Mouse (Mus musculus) cerebellum, postnatal 36 days (tissue): ENCODE measurements around the gene Slc2a1.
A peak's percentile ranks its signal among the peaks of the same experiment; 100 is the strongest.

ENCODE experiments used
- DNase-seq, 2 experiments: peaks; one replicate each; pipeline ENCODE4 v3.0.0; 2021 to 2022; ENCODE audit warnings: mixed read lengths in 2 of 2

Slc2a1 gene

DNA sequence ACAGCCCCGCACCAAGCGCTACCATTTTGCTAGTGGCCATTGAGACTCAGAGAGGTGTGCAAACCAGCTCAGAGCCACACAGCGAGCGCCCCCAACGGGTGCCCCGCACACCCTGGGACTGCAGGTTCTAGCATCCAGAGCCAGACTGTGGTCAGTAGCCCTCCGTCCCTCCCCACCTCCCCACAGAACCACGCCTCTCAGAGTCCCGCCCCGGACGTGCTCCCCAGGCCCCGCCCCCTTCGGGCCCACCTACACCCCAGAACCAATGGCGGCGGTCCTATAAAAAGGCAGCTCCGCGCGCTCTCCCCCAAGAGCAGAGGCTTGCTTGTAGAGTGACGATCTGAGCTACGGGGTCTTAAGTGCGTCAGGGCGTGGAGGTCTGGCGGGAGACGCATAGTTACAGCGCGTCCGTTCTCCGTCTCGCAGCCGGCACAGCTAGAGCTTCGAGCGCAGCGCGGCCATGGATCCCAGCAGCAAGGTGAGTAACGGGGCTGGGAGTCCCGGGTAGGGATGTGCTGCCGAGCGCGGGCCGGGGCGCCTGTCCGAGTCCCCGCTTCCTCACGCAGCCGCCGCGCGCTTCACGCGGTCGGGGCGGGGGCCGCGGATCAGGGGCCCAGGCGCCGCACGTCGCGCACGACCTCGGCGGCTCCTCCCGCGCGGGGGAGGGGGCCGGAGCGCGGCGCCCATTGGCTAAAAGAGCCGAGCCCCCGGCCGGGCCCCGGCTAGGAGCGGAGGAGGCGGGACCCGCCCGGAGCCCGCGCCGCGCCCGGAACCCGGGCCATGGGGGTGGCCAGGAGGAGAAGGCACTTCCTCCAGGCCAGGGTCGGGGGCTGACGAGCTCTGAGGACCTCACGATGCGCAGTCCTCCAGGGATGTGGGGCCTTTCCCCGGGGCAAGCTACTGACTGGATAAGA lies at the start of gene Slc2a1:
Gene Slc2a1, plus strand, starts transcription at position 217 of the 914 bp plus-strand sequence.
- peak; percentile 86 to 93 for DNase-seq

DNA sequence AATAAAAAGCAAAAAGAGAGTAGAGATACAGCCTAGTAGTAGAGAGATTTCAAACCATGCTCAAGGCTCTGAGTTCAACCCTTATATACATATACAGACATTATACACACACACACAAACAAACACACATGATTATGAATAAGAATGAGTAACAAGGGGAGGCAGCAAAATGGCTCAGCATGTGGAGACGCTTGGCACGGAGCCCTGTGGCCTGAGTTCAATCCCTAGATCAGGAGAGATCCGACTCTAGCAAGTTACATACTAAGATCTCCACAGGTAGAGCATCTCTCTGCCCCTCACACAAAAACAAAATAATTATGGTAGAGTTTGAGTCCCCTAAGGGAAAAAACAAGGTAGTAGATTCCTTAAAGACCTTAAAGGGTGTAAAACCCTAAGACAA lies 41.7 kb upstream of the Slc2a1 start:
- no peak for DNase-seq

DNA sequence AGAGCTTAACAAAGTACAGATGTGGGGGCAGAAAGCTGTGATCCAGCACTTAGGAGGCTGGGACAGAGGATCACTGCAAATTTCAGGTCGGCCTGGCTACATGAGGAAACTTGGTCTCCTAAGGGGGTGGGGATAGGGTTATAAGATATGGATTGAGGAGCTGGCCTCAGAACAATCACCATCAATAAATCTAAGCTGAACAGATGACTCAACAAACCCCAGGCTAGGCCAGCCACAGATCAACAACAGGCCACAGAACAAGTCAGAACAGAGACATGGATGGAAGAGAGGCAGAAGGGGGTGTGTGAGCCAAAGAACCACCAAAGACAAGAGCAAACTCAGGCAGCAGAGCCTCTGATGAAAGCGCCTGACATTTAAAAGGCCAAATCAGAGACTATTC lies 41.3 kb upstream of the Slc2a1 start:
- no peak for DNase-seq

DNA sequence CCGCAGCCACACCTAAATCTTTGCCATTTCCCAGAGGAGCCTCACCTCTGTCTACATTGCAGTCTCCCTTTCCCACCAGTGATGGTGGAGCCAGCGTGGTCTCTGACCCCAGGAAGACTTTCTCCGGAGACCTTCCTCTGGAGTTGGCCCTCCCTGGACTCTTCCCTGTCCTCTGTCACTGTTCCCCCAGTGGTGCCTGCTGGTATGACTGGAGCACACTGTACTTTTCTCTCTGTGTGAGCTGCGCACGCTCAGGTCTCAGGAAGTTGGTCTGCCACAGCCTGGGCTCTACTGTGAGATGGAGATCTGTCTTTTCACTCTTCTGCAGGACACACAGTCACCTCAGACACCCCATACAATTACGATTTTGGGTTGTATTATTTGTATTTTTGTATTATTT lies 39.6 kb upstream of the Slc2a1 start:
- DNase-seq: no peak

DNA sequence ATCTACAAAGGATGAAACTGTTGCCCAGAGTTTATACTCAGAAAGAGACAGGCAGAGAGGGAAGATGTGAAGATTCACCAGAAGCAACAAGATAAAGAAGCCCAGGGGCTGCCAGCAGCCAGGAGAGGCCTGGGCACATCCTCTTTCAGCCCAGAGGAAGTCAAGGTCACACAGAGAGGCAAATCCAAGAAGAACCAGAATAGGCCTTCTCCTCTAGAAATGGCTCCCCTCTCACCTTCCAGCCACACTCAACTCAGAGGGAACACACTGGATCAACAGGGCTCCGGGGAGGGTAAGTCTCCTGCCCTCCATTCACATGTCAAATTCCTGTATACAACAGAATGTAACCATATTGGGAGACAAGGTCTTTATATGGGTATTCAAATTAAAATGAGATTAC lies 38.3 kb upstream of the Slc2a1 start:
- DNase-seq: no peak

DNA sequence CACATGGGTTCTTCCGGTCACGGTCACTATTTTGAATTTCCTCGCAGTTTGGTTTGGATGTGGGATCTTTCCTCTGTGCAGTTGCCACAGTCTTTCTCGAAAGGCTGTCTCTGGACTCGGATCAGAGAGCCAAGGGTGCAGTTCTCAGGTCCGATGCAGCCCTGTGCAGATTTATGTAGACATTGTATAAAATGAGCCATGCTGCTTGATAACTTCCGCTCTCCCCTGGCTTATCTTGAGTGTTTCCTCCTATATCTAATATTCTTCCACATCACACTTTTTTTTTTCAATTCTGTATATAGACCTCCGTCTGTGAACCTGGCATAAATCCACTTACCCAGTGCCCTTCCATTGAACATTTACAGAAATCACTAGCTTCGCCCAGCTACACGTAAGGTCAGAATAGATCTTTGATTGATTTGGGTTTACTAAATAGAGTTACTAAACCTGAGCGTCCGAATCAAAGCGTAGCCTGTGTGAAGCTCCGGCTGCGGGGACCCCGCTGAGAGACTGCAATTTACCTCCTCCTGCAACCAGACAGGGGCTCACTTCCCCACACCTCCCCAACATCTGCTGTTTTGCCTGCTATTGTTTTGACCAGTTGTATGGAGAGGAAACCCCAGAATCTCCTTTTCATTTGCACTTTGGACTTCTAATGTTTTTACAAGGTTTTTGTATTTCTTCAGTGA lies 37.4 kb upstream of the Slc2a1 start:
- DNase-seq: no peak

DNA sequence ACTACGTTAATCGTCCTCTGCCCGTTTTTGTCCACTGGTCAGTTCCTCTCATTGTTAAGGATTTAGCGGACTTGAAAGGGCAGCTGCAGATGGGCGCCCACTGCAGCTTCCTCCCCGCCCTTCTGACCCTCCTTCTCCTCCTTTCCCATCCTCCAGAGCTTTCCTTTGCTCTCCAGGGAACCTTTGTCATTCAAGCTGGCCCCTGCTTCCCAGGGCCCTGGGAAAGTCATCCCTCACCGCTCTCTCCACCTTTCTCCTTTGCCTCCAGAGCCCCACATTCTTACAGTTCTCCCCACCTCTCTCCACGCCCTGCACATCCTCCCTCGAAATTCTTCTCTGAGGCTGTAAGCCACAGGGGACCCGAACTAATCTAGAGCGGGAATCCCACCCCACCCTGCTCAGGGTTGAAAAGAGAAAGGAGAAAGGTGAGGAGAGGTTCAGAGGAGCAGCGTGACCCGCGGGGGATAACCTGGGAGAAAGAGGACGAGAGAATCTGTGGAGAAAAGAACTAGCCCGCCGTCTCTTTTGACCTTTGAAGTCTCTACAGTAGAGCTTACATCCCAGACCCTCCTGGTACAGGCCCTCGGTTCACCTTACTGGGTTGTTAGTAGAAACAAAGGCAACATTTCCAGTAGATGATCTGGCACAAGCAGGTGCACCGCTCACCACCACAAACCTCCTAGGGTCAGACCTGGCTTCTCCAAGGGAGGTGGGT lies 36.7 kb upstream of the Slc2a1 start:
- DNase-seq: no peak

DNA sequence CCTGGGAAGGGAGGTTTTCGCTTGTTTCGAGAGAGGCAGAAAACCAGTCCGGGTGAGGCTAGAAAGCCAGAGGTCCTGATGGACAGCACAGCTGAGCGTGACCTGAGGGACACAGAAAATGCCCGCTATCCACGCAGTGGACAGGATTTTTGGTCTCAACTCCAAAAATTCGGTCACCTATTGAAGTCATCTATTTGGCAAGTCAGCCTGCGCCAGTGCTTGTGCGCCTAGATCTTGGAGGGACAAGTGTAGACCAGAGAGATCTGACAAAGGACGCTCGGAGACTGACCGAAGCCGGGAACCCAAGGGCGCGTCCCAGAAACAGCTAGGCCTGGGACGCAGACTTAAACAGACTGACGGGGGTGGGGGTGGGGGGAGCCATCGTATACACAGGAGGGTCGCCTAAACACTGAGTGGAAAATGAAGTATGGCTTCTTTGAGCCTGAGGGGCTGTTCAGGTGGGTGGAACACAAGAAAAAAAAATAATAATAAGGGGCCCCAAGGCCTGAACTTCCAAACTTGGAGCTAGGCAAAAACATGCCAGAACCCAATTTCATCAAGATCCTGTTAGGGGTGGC lies 36.1 kb upstream of the Slc2a1 start:
- DNase-seq: no peak

DNA sequence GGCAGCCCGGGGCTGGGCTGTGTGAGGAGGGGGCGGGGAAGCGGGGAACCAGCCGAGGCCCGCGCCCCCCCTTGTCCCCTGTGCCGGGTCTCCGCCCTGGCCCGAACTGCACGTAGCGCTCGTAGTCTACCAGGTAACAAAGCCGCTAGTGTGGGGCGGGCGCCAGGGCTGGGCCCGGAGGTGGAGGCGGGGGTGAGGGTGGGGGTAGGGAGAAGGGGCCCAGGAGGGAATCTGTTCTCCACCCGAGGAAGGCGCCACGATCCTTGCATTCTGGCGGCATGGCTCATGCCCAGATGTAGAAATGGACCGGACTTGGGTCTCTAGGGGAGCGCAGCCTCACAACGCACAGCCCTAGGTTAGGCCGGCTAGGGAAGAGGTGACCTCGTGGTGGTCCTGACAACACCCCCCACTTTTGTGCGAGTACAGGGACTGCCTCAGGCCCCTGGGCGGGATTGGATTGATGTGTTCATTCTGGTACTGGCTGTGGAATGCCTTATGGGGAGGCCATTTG lies 35.5 kb upstream of the Slc2a1 start:
- no peak for DNase-seq

DNA sequence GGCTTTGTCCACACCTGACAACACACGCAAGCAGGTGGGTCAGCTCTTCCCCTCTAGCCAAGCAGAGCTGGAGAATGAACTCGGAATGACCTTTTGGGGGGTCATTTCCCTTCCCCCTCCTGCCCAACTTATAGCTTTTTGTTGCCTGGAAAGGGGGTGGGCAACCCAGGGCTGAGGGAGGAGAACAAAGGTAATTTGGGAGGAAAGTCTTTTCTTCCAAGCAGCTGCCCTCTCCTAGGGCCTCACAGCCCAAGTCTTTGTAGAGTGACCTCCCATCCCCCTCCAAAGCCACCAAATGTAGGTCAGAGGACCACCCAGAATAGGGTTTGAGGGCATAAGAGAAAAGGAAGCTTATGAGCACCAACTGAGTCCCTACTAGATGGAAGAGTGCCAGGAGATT lies 34.9 kb upstream of the Slc2a1 start:
- no peak for DNase-seq

DNA sequence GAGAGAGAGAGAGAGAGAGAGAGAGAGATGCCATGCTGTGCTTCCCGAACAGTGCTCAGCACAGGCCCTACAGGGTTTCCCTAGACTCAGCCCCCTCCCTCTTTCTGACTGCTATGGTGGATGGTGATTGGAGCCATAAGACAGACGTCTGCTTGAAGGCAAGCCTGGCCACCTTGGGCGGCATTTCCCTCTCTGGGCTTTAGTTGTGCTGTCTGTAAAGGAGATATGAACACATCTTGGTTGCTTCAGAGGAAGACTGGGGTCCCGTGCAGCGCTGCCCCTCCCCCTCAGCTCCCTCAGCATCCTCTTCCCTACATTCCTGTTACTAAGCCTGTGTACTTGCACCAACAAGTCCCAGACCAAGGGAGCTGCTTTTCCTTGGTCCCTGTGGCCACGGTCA lies 33.9 kb upstream of the Slc2a1 start:
- no peak for DNase-seq

DNA sequence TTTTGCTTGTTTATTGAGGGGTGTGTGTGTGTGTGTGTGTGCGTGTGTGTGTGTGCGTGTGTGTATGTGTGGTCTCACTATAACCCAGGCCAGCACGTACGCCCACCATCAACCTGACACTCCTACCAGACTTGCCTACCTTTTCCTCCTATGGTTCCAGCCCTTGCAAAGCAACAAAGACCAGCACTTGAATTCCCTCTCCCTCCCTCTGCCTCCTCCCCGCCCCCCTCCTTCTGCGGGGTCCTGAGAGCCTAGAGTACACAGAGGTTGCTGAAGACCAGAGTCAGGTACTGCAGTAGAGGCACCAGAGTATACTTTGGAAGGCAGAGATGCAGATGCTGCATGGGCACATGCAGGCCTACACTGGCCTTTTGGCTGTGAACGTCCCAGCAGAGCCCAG lies 33.2 kb upstream of the Slc2a1 start:
- no peak for DNase-seq

DNA sequence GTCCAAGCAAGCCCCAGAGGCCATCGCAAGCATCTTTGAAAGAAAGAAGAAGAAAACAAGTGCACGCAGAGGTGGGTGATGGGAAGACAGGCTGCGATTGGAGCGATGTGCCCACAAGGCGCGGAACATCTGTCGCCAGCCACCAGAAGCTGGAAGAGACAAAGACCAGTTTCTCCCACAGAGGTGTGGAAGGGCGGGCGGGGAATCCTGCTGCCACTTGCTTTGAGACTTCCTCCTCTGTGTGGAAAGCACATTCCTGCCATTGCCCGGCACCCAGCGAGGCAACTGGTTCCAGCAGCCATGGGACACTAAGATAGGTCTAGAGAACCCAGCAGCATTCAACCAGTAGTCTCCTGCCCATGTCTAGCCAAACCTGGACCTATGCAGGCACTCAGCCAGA lies 32.2 kb upstream of the Slc2a1 start:
- no peak for DNase-seq

DNA sequence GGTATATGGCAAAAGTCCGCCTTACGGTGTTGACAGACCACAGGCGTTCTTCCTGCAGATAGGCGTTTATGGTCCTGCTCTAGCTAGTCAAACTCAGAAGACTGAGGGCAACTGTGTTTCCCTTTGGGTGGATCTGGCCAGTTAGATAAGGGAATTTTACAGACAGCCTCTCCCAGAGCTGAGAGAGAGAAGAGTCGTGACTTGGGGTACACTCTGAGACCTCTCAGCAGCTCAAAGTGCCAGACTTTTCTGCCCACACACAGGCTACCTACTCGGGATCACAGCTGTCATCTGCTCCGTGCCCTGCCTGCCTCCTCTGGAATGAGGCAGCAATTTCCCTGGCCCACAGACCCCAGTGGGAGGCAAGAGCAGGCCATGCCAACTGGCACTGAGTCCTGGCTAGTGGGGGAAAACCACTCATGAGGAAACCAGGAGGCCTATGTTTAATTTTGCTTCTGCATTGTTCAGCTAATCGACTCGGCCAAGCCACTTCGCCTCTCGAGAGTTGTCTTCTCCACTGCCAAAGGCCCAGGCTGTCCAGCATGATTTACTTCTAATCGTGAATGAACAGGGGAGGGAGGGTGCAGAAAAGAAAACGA lies 31.3 kb upstream of the Slc2a1 start:
- DNase-seq: peak; percentile 39 to 55

DNA sequence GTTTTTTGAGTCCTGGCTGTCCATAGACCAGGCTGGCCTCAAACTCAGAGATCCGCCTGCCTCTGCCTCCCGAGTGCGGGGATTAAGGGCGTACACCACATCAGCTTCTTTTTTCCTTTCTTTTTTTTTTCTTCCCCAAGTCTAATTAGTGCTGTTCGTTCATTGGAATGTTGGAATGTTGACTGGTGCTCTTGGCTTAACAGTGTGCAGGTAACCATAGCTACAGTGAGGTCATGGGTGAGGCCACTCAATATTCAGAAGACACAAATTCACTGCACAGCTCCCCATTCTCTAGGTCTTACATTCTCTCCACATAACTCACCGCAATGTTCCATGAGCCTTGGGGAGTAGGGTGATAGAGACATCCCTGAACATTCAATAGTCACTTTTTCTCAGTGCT lies 28.6 kb upstream of the Slc2a1 start:
- no peak for DNase-seq

DNA sequence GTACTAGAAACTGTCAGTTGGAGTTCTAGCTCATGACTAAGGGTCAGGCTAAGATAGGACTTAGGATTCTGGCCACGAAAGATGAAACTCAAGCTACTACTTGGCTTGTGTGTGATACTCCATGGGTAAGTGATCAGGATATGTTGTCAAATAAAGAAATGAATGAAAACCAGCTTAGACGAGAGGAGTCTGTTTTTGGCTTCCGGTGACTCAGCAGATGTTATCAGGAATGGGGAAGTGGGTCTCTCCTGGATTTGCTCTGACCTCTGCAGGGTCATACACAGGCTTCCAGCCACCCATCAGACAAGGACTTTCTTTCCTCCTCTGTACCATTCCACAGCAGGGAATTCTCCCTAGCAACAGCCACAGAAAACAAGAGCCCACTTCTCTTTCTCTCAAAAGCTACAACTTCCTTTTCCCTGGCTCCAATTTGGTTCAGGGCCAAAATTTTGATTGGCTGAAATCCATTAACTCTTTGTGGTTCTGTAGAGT lies 25.7 kb upstream of the Slc2a1 start:
- DNase-seq: no peak

DNA sequence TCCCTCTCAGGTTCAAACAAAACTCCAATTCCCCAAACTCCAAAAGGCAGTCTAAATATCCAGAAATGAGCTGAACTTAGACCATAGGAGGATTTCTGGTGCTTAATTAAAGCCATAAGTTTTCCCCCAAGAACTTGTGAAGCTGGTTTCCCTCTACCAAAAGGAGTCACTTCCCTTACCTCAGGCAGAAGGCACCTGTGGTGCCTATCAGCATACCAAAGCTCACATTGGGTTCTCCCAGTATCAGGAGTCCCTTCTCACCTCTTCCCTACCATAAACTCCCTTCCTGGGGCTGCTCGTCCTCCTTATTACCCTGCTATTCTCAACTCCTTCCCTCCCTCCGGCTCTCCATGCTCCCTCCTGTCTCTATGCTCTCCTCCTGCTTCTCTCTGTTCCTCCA lies 20.1 kb upstream of the Slc2a1 start:
- DNase-seq: no peak

DNA sequence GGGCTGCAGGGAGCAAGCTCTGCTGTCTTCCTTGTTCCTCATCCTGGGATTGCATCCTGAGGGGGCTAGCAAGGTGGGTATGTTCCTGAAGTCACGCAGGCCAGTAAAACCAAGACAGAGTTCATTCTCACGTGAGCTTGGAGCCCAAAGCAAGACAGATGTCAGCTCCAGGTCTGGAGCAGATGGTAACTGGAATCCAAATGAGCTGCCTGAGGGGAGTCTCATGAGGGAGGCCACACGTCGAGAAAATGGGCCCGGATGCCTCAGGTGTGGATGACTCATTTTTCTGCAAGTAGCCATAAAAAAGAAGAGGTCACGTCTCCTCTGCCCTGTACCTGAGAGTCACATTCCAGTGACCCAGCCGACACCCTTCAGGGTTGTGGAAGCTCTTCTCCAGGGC lies 14.6 kb upstream of the Slc2a1 start:
- no peak for DNase-seq

DNA sequence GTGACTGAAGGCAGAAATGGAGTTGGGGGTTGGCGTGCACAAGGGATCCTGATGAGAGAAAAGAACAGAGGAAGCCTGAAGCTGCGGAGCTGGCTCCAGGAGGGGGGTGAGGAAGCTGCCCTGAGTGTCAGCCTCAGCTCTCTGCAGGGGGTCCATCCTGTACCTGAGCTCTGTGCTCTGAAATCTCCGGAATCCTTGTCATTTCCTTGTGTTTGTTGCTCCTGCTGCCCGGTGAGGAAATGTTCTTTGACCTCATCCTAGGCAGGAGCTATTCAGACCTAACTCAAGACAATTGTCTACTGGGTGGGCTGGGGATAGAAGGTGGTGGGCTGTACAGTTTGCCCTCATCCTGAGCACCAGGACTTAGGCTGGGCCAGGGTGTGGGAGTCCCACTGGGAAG lies 13.5 kb upstream of the Slc2a1 start:
- no peak for DNase-seq

DNA sequence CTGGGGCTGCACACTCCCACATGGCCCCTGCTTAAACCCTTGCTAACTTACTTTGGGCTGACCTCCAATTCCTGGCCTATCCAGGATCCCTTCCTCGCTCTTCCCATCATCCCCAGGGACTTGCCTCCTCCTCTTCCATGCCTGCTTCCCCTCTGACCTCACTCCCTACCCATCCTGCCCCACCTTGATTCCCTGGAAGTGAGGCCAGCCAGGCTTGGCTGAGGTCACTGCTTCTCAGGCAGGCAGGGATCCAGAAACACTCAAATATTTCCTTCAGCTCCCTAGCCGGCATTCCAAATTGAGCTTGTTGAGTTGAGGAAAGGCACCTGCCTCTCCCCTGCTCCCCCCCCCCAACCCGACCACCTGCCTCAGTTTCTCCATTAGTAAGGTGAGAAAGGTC lies 12.1 kb upstream of the Slc2a1 start:
- DNase-seq: no peak

DNA sequence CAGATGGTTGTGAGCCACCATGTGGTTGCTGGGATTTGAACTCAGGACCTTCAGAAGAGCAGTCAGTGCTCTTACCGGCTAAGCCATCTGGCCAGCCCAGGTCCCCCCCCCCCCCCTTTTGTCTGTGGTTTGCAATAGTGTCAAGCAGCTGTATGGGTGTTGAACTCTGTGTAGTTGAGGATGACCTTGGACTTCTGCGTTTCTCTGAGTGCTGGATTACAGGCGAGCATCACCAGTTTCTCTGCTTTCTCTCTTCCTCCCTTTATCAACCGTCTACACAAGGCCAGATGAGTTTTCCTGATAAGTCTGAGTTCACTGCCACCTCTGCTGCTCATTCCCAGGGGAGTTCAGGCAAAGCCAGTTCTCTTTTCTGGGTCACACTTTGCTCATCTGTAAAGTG lies 11.1 kb upstream of the Slc2a1 start:
- no peak for DNase-seq
